Mouse (Mus musculus) limb, embryonic 10.5 days (tissue): ENCODE measurements around the gene Il7r. TPM values are rescaled to one million over a fixed set of nuclear protein-coding genes. Genes with fewer than 3 reads are reported as not detected.
"Not testable (repeated sequence)": the region's sequence is repeated elsewhere in the genome, so short reads cannot be mapped to it uniquely, and the experiment has no call there.

ENCODE experiments used
- DNase-seq: peaks from one replicate; pipeline ENCODE4 v3.0.0-alpha.2; 2017; ENCODE audit warnings: low spot score
- H3K27ac ChIP-seq: fragments of 300-500 bp; sonication (generic); 2 replicates; pipeline ENCODE4 v1.5.1; 2016; ENCODE audit warnings: mild to moderate bottlenecking
- H3K27me3 ChIP-seq: fragments of 300-500 bp; sonication (generic); 2 replicates; pipeline ENCODE4 v1.6.1; 2016; ENCODE audit warnings: low read depth, mild to moderate bottlenecking; ENCODE audit not compliant: poor library complexity, severe bottlenecking
- H3K36me3 ChIP-seq: fragments of 300-500 bp; sonication (generic); 2 replicates; pipeline ENCODE4 v1.6.1; 2016; ENCODE audit warnings: mild to moderate bottlenecking, moderate library complexity
- H3K4me1 ChIP-seq: fragments of 300-500 bp; sonication (generic); 2 replicates; pipeline ENCODE4 v1.6.1; 2016
- H3K4me3 ChIP-seq: fragments of 300-500 bp; sonication (generic); 2 replicates; pipeline ENCODE4 v1.5.1; 2016; ENCODE audit warnings: mild to moderate bottlenecking, moderate library complexity
- H3K9me3 ChIP-seq: fragments of 300-500 bp; sonication (generic); replicated peaks from 2 replicates; pipeline ENCODE4 v1.6.1; 2016; ENCODE audit warnings: mild to moderate bottlenecking
- WGBS: fragments of 180-500 bp; shearing (Covaris S2); methylation state at CpG from one replicate; pipeline ENCODE4 v1.1.7; 2016; 5-methylcytosine and 5-hydroxymethylcytosine counted together
- polyA plus RNA-seq: library from polyadenylated mRNA; unstranded; fragments of >200 nt; fragmentation: Nextera tagmentation; extraction: Ambion mirVana; gene quantifications from 2 replicates; pipeline ENCODE4 v1.2.1, GENCODE M21; 2016

The Il7r gene
- polyA plus RNA-seq = not detected in 2 replicates

- no peaks in the 10 kb centered on the region for H3K4me1 ChIP-seq
- no peak within 1 kb of the TSS for H3K4me3 ChIP-seq
- no peaks in the 10 kb centered on the region for H3K9me3 ChIP-seq
- H3K27me3 ChIP-seq = no peaks in the 10 kb centered on the region
- no peak for DNase-seq
- H3K27ac ChIP-seq = no peak within 1 kb of the TSS
- H3K36me3 ChIP-seq = no peaks in the 10 kb centered on the region
- WGBS = 93% methylated on average over 4 of the region's 4 CpGs
These were observed at the start of gene Il7r for GRCm38 (mm10) chr15:9530076-9530475. Gene Il7r (minus strand): TSS chr15:9530176.

GRCm38 (mm10) chr15:9577303-9577702 lies 47.3 kb upstream of the Il7r start:
- H3K4me3 ChIP-seq = no peak overlapping the region
- H3K4me1 ChIP-seq = no peaks in the 10 kb centered on the region
- 83% methylated on average over 4 of the region's 4 CpGs for WGBS
- H3K27ac ChIP-seq = no peak overlapping the region
- no peaks in the 10 kb centered on the region for H3K36me3 ChIP-seq
- no peak for DNase-seq
- H3K27me3 ChIP-seq = no peaks in the 10 kb centered on the region
- H3K9me3 ChIP-seq = no peaks in the 10 kb centered on the region

GRCm38 (mm10) chr15:9574796-9575195 lies 44.8 kb upstream of the Il7r start:
- no peaks in the 10 kb centered on the region for H3K9me3 ChIP-seq
- no peak overlapping the region for H3K4me3 ChIP-seq
- H3K27me3 ChIP-seq = no peaks in the 10 kb centered on the region
- 86% methylated on average over 5 of the region's 5 CpGs for WGBS
- no peaks in the 10 kb centered on the region for H3K4me1 ChIP-seq
- H3K27ac ChIP-seq = no peak overlapping the region
- DNase-seq = no peak
- H3K36me3 ChIP-seq = no peaks in the 10 kb centered on the region

- WGBS = 91% methylated on average over 4 of the region's 4 CpGs
These were observed 43.4 kb upstream of the Il7r start for GRCm38 (mm10) chr15:9573361-9573760.

GRCm38 (mm10) chr15:9572664-9573063 lies 42.7 kb upstream of the Il7r start:
- no peak for DNase-seq
- Histone ChIP-seq H3K4me3 (no peak overlapping the region), H3K27me3 (no peaks in the 10 kb centered on the region), H3K4me1 (no peaks in the 10 kb centered on the region), H3K36me3 (no peaks in the 10 kb centered on the region), H3K9me3 (no peaks in the 10 kb centered on the region), H3K27ac (no peak overlapping the region)
- WGBS = 92% methylated on average over 7 of the region's 7 CpGs

More at GRCm38 (mm10) chr15:9573361-9573760, 43.4 kb upstream of the Il7r start:
- H3K27ac ChIP-seq = no peak overlapping the region
- H3K9me3 ChIP-seq = no peaks in the 10 kb centered on the region
- no peaks in the 10 kb centered on the region for H3K27me3 ChIP-seq
- DNase-seq = no peak
- H3K4me1 ChIP-seq = no peaks in the 10 kb centered on the region
- H3K36me3 ChIP-seq = no peaks in the 10 kb centered on the region
- H3K4me3 ChIP-seq = no peak overlapping the region

GRCm38 (mm10) chr15:9571896-9572295 lies 41.9 kb upstream of the Il7r start:
- Histone ChIP-seq H3K36me3 (no peaks in the 10 kb centered on the region), H3K9me3 (no peaks in the 10 kb centered on the region), H3K4me3 (no peak overlapping the region), H3K4me1 (no peaks in the 10 kb centered on the region), H3K27ac (no peak overlapping the region), H3K27me3 (no peaks in the 10 kb centered on the region)
- DNase-seq = no peak
- 87% methylated on average over 2 of the region's 2 CpGs for WGBS

- Histone ChIP-seq H3K27ac (no peak overlapping the region), H3K9me3 (no peaks in the 10 kb centered on the region), H3K27me3 (no peaks in the 10 kb centered on the region), H3K4me1 (no peaks in the 10 kb centered on the region), H3K36me3 (no peaks in the 10 kb centered on the region), H3K4me3 (no peak overlapping the region)
- DNase-seq = no peak
- 90% methylated on average over 4 of the region's 4 CpGs for WGBS
These were observed 37.3 kb upstream of the Il7r start for GRCm38 (mm10) chr15:9567316-9567715.

GRCm38 (mm10) chr15:9565396-9565795 lies 35.4 kb upstream of the Il7r start:
- DNase-seq = no peak
- no peaks in the 10 kb centered on the region for H3K4me1 ChIP-seq
- no peaks in the 10 kb centered on the region for H3K36me3 ChIP-seq
- no peak overlapping the region for H3K27ac ChIP-seq
- H3K4me3 ChIP-seq = no peak overlapping the region
- H3K27me3 ChIP-seq = no peaks in the 10 kb centered on the region
- no peaks in the 10 kb centered on the region for H3K9me3 ChIP-seq
- 85% methylated on average over 6 of the region's 6 CpGs for WGBS

- no peak for DNase-seq
- Histone ChIP-seq H3K4me3 (no peak overlapping the region), H3K9me3 (no peaks in the 10 kb centered on the region), H3K36me3 (no peaks in the 10 kb centered on the region), H3K27ac (no peak overlapping the region), H3K4me1 (no peaks in the 10 kb centered on the region), H3K27me3 (no peaks in the 10 kb centered on the region)
- 82% methylated on average over 3 of the region's 3 CpGs for WGBS
These were observed 34.2 kb upstream of the Il7r start for GRCm38 (mm10) chr15:9564156-9564555.

- not testable (repeated sequence) for H3K36me3 ChIP-seq, H3K9me3 ChIP-seq, DNase-seq, H3K4me3 ChIP-seq, H3K4me1 ChIP-seq, H3K27ac ChIP-seq, H3K27me3 ChIP-seq
- 94% methylated on average over 15 of the region's 15 CpGs for WGBS
These were observed 27.3 kb upstream of the Il7r start for GRCm38 (mm10) chr15:9557264-9557663.

GRCm38 (mm10) chr15:9548951-9549350 lies 19.0 kb upstream of the Il7r start:
- no peaks in the 10 kb centered on the region for H3K4me1 ChIP-seq
- no peak for DNase-seq
- no peaks in the 10 kb centered on the region for H3K9me3 ChIP-seq
- no peaks in the 10 kb centered on the region for H3K27me3 ChIP-seq
- no peak overlapping the region for H3K4me3 ChIP-seq
- WGBS = 92% methylated on average over 2 of the region's 2 CpGs
- H3K27ac ChIP-seq = no peak overlapping the region
- no peaks in the 10 kb centered on the region for H3K36me3 ChIP-seq

- Histone ChIP-seq H3K27me3 (no peaks in the 10 kb centered on the region), H3K4me1 (no peaks in the 10 kb centered on the region), H3K36me3 (no peaks in the 10 kb centered on the region), H3K9me3 (no peaks in the 10 kb centered on the region), H3K4me3 (no peak overlapping the region), H3K27ac (no peak overlapping the region)
- DNase-seq = no peak
- 91% methylated on average over 1 of the region's 1 CpGs for WGBS
These were observed 5.2 kb upstream of the Il7r start for GRCm38 (mm10) chr15:9535200-9535599.

- no peaks in the 10 kb centered on the region for H3K27me3 ChIP-seq
- DNase-seq = no peak
- WGBS = 93% methylated on average over 3 of the region's 3 CpGs
- no peaks in the 10 kb centered on the region for H3K9me3 ChIP-seq
- no peak overlapping the region for H3K4me3 ChIP-seq
- no peak overlapping the region for H3K27ac ChIP-seq
- no peaks in the 10 kb centered on the region for H3K4me1 ChIP-seq
- no peaks in the 10 kb centered on the region for H3K36me3 ChIP-seq
These were observed 3.5 kb upstream of the Il7r start for GRCm38 (mm10) chr15:9533356-9533902.

GRCm38 (mm10) chr15:9529646-9530045 lies 330 bp downstream of the Il7r start:
- no peaks in the 10 kb centered on the region for H3K27me3 ChIP-seq
- 87% methylated on average over 3 of the region's 3 CpGs for WGBS
- no peak for DNase-seq
- H3K4me3 ChIP-seq = no peak overlapping the region
- H3K4me1 ChIP-seq = no peaks in the 10 kb centered on the region
- no peaks in the 10 kb centered on the region for H3K36me3 ChIP-seq
- H3K9me3 ChIP-seq = no peaks in the 10 kb centered on the region
- no peak overlapping the region for H3K27ac ChIP-seq
